7 mouse cellular contexts compared by ENCODE assay signal in the genomic region with DNA sequence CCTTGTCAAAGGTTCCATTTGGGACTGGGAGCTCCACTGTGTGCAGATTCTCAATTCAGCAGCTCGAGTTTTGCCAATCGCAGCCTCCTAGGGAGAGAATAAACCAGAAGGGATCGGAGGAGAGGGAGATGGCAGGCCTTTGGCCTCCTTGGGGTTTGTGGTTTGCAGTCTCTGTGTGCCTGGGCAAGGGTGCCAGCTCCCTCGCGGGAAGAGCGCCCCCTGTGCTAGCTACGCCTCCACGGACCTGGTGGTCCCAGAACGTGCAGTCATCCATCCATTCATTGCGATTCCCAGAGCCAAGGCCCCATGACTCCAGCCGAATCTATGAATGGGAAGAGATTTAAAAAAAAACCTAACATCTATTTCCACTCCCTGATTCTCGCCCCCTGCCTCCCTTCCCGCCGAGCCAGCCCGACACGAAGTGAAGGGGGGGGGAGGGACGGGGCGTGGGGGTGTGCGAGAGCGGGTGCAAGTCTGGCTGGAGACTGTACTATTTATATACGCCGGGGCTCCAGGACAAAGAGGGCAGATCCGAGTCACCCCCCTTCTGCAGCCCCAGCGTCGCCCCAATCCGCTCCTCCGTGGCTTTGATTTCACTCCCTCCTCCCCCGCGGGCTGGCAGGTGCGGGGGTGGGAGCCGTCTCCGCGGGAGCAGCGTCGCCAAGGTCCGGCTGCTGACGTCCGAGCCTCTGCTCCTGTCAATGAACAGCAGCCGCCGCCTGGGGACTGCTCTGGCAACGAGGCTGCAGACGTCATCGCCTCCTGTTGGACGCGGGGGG. TPM values are rescaled to one million over a fixed set of nuclear protein-coding genes. Genes with fewer than 3 reads are reported as not detected.
A peak's percentile ranks its signal among the peaks of the same experiment; 100 is the strongest.
DNase-seq lines count a peak whose midpoint lies in the region; ATAC-seq lines count a peak whose summit lies in the region.

No protein-coding gene starts in this region.

- peak; percentile 81 for ATAC-seq in intestine, embryonic 16.5 days
- ATAC-seq in midbrain, embryonic 12.5 days (ENCODE audit: low FRiP score, low read depth), result peak; percentile 92
- ATAC-seq in stomach, embryonic 14.5 days (ENCODE audit: insufficient number of reproducible peaks, insufficient read depth, low FRiP score, low read depth), result peak; percentile 83; the same call in 1 of the 2 replicates

- peak; percentile 92 for DNase-seq in adrenal gland, postnatal 10 days
- DNase-seq in embryo, embryonic 11 days, result peak; percentile 87
- peak; percentile 67 to 80 for DNase-seq in gastrocnemius, postnatal 36 days
- peak; percentile 90 to 93 for DNase-seq in left cerebral cortex, postnatal 36 days (ENCODE audit: low spot score in 2 of 2)

- H3K4me3 ChIP-seq in intestine, embryonic 16.5 days (ENCODE audit: low read length), result peak overlapping the region; percentile 53
- H3K4me3 ChIP-seq in midbrain, embryonic 12.5 days, result peak overlapping the region; percentile 51
- peak overlapping the region; percentile 46 for H3K4me3 ChIP-seq in stomach, embryonic 14.5 days (ENCODE audit: low read depth, low read length)

- intact Hi-C loops in gastrocnemius, postnatal 36 days (cut with DNase I), result loop anchor here (5.0 kb wide), 1 partner anchor 57 kb away; no protein-coding TSS in a partner anchor
- intact Hi-C loops in left cerebral cortex, postnatal 36 days (cut with DNase I), result loop anchor here (1.0 to 5.0 kb wide), 3 partner anchors 16 to 57 kb away; no protein-coding TSS in a partner anchor

- WGBS in intestine, embryonic 16.5 days, result 2% methylated on average over 40 of the region's 45 CpGs
- WGBS in midbrain, embryonic 12.5 days, result under 1% methylated on average over 41 of the region's 45 CpGs
- under 1% methylated on average over 43 of the region's 45 CpGs for WGBS in stomach, embryonic 14.5 days

- H3K9me3 ChIP-seq in intestine, embryonic 16.5 days (ENCODE audit: control insufficient read depth, low read length), result no peaks in the 10 kb centered on the region
- H3K9me3 ChIP-seq in midbrain, embryonic 12.5 days, result no peaks in the 10 kb centered on the region
- no peaks in the 10 kb centered on the region for H3K9me3 ChIP-seq in stomach, embryonic 14.5 days (ENCODE audit: control insufficient read depth, low read depth, low read length)

- no peak overlapping the region for H3K27ac ChIP-seq in intestine, embryonic 16.5 days (ENCODE audit: low read length)
- peak overlapping the region; percentile 15; the same call in 1 of the 2 replicates for H3K27ac ChIP-seq in midbrain, embryonic 12.5 days (replicated peaks)
- no peak overlapping the region for H3K27ac ChIP-seq in stomach, embryonic 14.5 days (ENCODE audit: low read length)

- H3K36me3 ChIP-seq in intestine, embryonic 16.5 days (ENCODE audit: control insufficient read depth, insufficient read depth, low read length), result no peaks in the 10 kb centered on the region
- no peaks in the 10 kb centered on the region for H3K36me3 ChIP-seq in midbrain, embryonic 12.5 days
- H3K36me3 ChIP-seq in stomach, embryonic 14.5 days (ENCODE audit: control insufficient read depth, insufficient read depth, low read length), result no peaks in the 10 kb centered on the region

- H3K27me3 ChIP-seq in intestine, embryonic 16.5 days (replicated peaks; ENCODE audit: control insufficient read depth, insufficient read depth, low read length), result peaks cover 55% of the 10 kb centered on the region
- H3K27me3 ChIP-seq in midbrain, embryonic 12.5 days, result peaks cover 60% of the 10 kb centered on the region
- H3K27me3 ChIP-seq in stomach, embryonic 14.5 days (ENCODE audit: control insufficient read depth, insufficient read depth, low read length), result peaks cover 26% of the 10 kb centered on the region; the same call in 1 of the 2 replicates

- H3K4me1 ChIP-seq in intestine, embryonic 16.5 days (ENCODE audit: control insufficient read depth, insufficient read depth, low read length), result peaks cover 17% of the 10 kb centered on the region
- peaks cover 22% of the 10 kb centered on the region for H3K4me1 ChIP-seq in midbrain, embryonic 12.5 days
- H3K4me1 ChIP-seq in stomach, embryonic 14.5 days (ENCODE audit: control insufficient read depth, insufficient read depth, low read length), result peaks cover 10% of the 10 kb centered on the region; the same call in 1 of the 2 replicates

- peak overlapping the region; percentile 48 for H3K9ac ChIP-seq in intestine, embryonic 16.5 days (ENCODE audit: low read depth, low read length)
- H3K9ac ChIP-seq in midbrain, embryonic 12.5 days (replicated peaks), result peak overlapping the region; percentile 65
- H3K9ac ChIP-seq in stomach, embryonic 14.5 days (replicated peaks; ENCODE audit: low read depth, low read length), result peak overlapping the region; percentile 28; the same call in 1 of the 2 replicates

- peak overlapping the region; percentile 95 for H3K4me2 ChIP-seq in intestine, embryonic 16.5 days (ENCODE audit: low read depth, low read length)
- peak overlapping the region; percentile 84 for H3K4me2 ChIP-seq in midbrain, embryonic 12.5 days (replicated peaks)
- peak overlapping the region; percentile 96 for H3K4me2 ChIP-seq in stomach, embryonic 14.5 days (replicated peaks; ENCODE audit: low read depth, low read length)

RNA-seq across cellular contexts. Expression of a gene that starts 0.6 kb away (rescaled TPM):
- 10 to 100 TPM; 12.4 to 20.0 TPM for total RNA-seq in adrenal gland, postnatal 10 days (2021)
- 1 to 10 TPM; 3.9 to 4.5 TPM for total RNA-seq in gastrocnemius, postnatal 36 days (2021)
- polyA plus RNA-seq in intestine, embryonic 16.5 days (2015; fragmentation: Nextera tagmentation; extraction: Ambion mirVana), result 0.61 and 1.0 TPM in 2 replicates
- total RNA-seq in left cerebral cortex, postnatal 36 days (2021), result 100 to 1,000 TPM in 1 of 2 experiments, 10 to 100 TPM in 1; 75.0 to 128 TPM
- 9.9 and 11.5 TPM in 2 replicates for polyA plus RNA-seq in midbrain, embryonic 12.5 days (2016; fragmentation: Nextera tagmentation; extraction: Ambion mirVana)
- 1.3 and 1.4 TPM in 2 replicates for polyA plus RNA-seq in stomach, embryonic 14.5 days (2014; fragmentation: Nextera tagmentation; extraction: Ambion mirVana)

RNA-seq across cellular contexts. Expression of a gene that starts 42.2 kb away (rescaled TPM):
- not detected for total RNA-seq in adrenal gland, postnatal 10 days (2021)
- not detected for total RNA-seq in gastrocnemius, postnatal 36 days (2021)
- not detected in 2 replicates for polyA plus RNA-seq in intestine, embryonic 16.5 days (2015; fragmentation: Nextera tagmentation; extraction: Ambion mirVana)
- not detected for total RNA-seq in left cerebral cortex, postnatal 36 days (2021)
- polyA plus RNA-seq in midbrain, embryonic 12.5 days (2016; fragmentation: Nextera tagmentation; extraction: Ambion mirVana), result not detected in 2 replicates
- polyA plus RNA-seq in stomach, embryonic 14.5 days (2014; fragmentation: Nextera tagmentation; extraction: Ambion mirVana), result not detected in 2 replicates
